Mouse (Mus musculus) ES-Bruce4 (cell line): Measurements from ENCODE around the gene Srrm3.

Experiments
- CTCF ChIP-seq: IDR thresholded peaks from one replicate; pipeline ENCODE4 v1.8.1; 2011; ENCODE audit warnings: low read depth, low read length
- EP300 ChIP-seq: IDR thresholded peaks from 2 replicates; pipeline ENCODE4 v1.6.1; 2011; ENCODE audit warnings: low read depth, low read length; ENCODE audit not compliant: insufficient read depth
- POLR2A ChIP-seq: IDR thresholded peaks from one replicate; pipeline ENCODE4 v1.8.1; 2011; ENCODE audit warnings: low read length; ENCODE audit not compliant: insufficient read depth

DNA sequence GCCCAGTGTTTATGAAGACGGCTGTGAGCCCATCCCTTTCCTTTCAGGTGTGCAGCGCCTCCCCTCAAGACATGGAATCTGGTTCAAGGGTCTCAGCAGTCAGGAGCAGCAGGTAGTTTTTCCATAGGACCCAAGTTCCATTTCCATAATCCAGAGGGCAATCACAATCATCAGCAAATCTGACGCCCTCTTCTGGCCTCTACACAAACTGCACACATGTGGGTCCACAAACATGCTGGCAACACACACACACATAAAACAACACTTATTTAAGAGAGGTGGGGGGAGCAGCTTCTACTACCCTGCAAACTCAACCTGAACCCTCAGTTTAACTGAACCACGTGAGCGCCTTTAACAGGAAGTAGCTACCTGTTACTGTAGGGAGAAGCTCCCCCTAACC is 111.9 kb downstream of the Srrm3 start:
- TF ChIP-seq POLR2A (no peak), CTCF (no peak), EP300 (no peak)
